Mouse (Mus musculus): ENCODE data around the gene Pdzrn4. TPM values are rescaled to one million over a fixed set of nuclear protein-coding genes. Genes with fewer than 3 reads are reported as not detected.

Gene Pdzrn4
- polyA plus RNA-seq, 2 experiments, result 1.4 to 1.9 TPM

DNA sequence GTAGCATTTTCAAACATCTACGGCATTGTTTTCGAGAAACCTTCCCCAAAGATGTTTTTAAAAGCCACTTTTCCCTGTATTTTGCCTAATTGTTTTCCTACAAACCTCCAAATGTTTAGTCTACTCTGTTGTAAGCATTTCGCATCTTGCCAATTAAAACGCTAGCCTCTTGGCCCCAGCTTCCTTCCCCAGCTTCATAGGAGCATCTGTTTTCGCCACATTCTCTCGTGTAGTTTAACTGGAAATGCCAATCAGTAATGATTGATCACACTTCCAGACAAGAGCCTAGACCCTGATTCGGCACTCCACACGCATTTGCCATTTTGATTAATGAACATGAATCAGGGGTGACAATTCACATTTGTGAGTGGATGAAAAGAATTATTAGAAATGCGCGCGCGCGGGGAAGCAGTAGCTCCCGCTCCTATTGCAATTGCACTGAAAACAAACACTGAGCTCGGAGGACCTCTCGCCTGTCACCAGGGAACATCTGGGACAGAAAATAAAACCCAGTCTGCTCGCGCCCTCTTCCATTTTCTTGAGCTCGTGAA, 45.0 kb downstream of the Pdzrn4 start:
- H3K4me2 ChIP-seq (replicated peaks; ENCODE audit: low read depth, low read length, severe bottlenecking), result peak overlapping the region; percentile 30; the same call in 1 of the 2 replicates
- DNase-seq (ENCODE audit: low spot score) (no peak), ATAC-seq (ENCODE audit: low FRiP score, low read depth) (no peak)

DNA sequence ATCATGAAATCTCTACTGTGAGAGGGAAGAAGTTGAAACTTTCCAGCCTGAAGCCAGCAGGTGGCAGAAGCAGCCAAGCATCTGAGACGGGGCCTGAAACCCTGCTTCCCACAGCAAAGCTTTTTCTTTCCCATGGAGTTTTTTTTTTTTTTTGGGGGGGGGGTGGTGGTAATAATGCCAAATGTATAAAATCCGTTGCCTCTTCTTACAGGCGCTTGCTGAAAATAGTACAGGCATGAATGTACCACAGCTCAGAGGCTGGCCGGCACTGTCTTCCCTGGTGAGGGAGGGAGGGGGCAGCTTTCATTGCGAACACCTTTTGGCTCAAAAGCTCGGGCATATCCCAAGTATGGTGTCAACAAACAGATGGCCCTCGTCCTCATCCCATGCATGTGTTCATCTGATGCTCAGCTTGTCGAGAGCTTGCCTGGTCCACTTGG, 51.0 kb downstream of the Pdzrn4 start:
- Histone ChIP-seq H3K4me2 (replicated peaks; ENCODE audit: low read depth, low read length, severe bottlenecking) (no peak overlapping the region), H3K9ac (ENCODE audit: low read depth, low read length, severe bottlenecking) (no peak overlapping the region), H3K27me3 (ENCODE audit: control insufficient read depth, insufficient read depth, low read length) (no peaks in the 10 kb centered on the region), H3K9me3 (ENCODE audit: control insufficient read depth, low read length) (no peaks in the 10 kb centered on the region), H3K4me1 (ENCODE audit: control insufficient read depth, insufficient read depth, low read length) (no peaks in the 10 kb centered on the region), H3K4me3 (replicated peaks; ENCODE audit: low read length) (no peak overlapping the region), H3K27ac (replicated peaks; ENCODE audit: low read depth, low read length) (no peak overlapping the region), H3K36me3 (ENCODE audit: control insufficient read depth, insufficient read depth, low read length) (no peaks in the 10 kb centered on the region)
- TF ChIP-seq POLR2A (IDR thresholded peaks at IDR 0.05; ENCODE audit: borderline replicate concordance, extremely low read depth, insufficient read depth, insufficient read length), result no peak
- no peak for ATAC-seq (ENCODE audit: low FRiP score, low read depth)
- WGBS, result 27% methylated on average over 8 of the region's 8 CpGs
- DNase-seq (ENCODE audit: low spot score), result peak; percentile 44

More for the DNA sequence above, 45.0 kb downstream of the Pdzrn4 start:
- no peaks in the 10 kb centered on the region for H3K9me3 ChIP-seq (ENCODE audit: control insufficient read depth, low read length)
- H3K4me1 ChIP-seq (ENCODE audit: control insufficient read depth, insufficient read depth, low read length), result no peaks in the 10 kb centered on the region
- WGBS, result 38% methylated on average over 19 of the region's 19 CpGs
- H3K4me3 ChIP-seq (replicated peaks; ENCODE audit: low read length), result no peak overlapping the region
- TF ChIP-seq POLR2A (IDR thresholded peaks at IDR 0.05; ENCODE audit: borderline replicate concordance, extremely low read depth, insufficient read depth, insufficient read length), result no peak
- no peak overlapping the region for H3K27ac ChIP-seq (replicated peaks; ENCODE audit: low read depth, low read length)
- no peak overlapping the region for H3K9ac ChIP-seq (ENCODE audit: low read depth, low read length, severe bottlenecking)
- H3K36me3 ChIP-seq (ENCODE audit: control insufficient read depth, insufficient read depth, low read length), result no peaks in the 10 kb centered on the region
- no peaks in the 10 kb centered on the region for H3K27me3 ChIP-seq (ENCODE audit: control insufficient read depth, insufficient read depth, low read length)

DNA sequence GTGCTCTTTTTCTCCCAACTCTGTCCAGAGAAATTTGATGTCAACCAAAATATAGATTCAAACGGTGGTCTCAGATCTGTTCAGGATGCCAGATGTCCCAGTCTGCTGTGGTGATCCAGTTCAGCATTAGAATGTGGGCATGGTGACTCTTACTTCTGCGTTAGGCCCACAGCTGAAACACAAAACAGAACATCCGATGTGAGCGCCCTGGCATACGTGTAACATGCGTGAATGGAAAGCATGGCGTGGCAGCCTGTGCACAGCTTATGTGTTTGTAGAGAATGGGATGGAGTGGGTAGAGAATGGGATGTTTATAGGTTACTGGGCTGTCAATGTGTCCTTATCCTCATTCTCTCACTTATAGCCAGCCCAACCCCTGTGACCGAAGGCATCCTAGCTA, 52.4 kb downstream of the Pdzrn4 start:
- ATAC-seq (ENCODE audit: low FRiP score, low read depth), result no peak
- TF ChIP-seq POLR2A (IDR thresholded peaks at IDR 0.05; ENCODE audit: borderline replicate concordance, extremely low read depth, insufficient read depth, insufficient read length), result no peak
- H3K4me2 ChIP-seq (replicated peaks; ENCODE audit: low read depth, low read length, severe bottlenecking), result no peak overlapping the region
- no peak overlapping the region for H3K9ac ChIP-seq (ENCODE audit: low read depth, low read length, severe bottlenecking)
- H3K4me3 ChIP-seq (replicated peaks; ENCODE audit: low read length), result no peak overlapping the region
- H3K27ac ChIP-seq (replicated peaks; ENCODE audit: low read depth, low read length), result no peak overlapping the region
- no peaks in the 10 kb centered on the region for H3K27me3 ChIP-seq (ENCODE audit: control insufficient read depth, insufficient read depth, low read length)
- no peaks in the 10 kb centered on the region for H3K36me3 ChIP-seq (ENCODE audit: control insufficient read depth, insufficient read depth, low read length)
- H3K9me3 ChIP-seq (ENCODE audit: control insufficient read depth, low read length), result no peaks in the 10 kb centered on the region
- DNase-seq (ENCODE audit: low spot score), result no peak
- WGBS, result 90% methylated on average over 8 of the region's 8 CpGs
- no peaks in the 10 kb centered on the region for H3K4me1 ChIP-seq (ENCODE audit: control insufficient read depth, insufficient read depth, low read length)

DNA sequence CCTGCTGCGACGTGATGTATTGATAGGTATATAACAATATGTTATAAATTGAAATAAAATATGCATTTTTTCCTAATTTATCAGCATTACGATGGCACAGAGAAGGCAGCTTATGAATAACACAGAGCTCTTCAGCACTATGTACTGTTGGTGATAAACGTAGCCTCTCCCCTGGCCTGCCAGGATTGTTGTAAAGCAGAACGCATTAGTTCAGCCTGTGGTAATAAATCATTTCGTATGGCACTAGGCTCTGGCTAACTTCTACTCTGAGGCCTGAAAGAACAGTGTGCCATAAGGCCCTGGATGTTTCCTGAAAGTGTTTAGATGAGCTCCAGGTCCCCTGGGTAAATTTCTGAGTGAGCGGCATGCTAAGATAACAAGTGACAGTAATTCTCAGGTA, 55.9 kb downstream of the Pdzrn4 start:
- no peak for DNase-seq (ENCODE audit: low spot score)
- H3K27me3 ChIP-seq (ENCODE audit: control insufficient read depth, insufficient read depth, low read length), result no peaks in the 10 kb centered on the region
- WGBS, result 57% methylated on average over 7 of the region's 7 CpGs
- no peak overlapping the region for H3K27ac ChIP-seq (replicated peaks; ENCODE audit: low read depth, low read length)
- no peaks in the 10 kb centered on the region for H3K4me1 ChIP-seq (ENCODE audit: control insufficient read depth, insufficient read depth, low read length)
- no peak overlapping the region for H3K4me2 ChIP-seq (replicated peaks; ENCODE audit: low read depth, low read length, severe bottlenecking)
- no peak overlapping the region for H3K9ac ChIP-seq (ENCODE audit: low read depth, low read length, severe bottlenecking)
- TF ChIP-seq POLR2A (IDR thresholded peaks at IDR 0.05; ENCODE audit: borderline replicate concordance, extremely low read depth, insufficient read depth, insufficient read length), result no peak
- H3K4me3 ChIP-seq (replicated peaks; ENCODE audit: low read length), result no peak overlapping the region
- no peak for ATAC-seq (ENCODE audit: low FRiP score, low read depth)
- no peaks in the 10 kb centered on the region for H3K36me3 ChIP-seq (ENCODE audit: control insufficient read depth, insufficient read depth, low read length)
- no peaks in the 10 kb centered on the region for H3K9me3 ChIP-seq (ENCODE audit: control insufficient read depth, low read length)

GRCm38 (mm10) chr15:92482198-92482597, 85.5 kb downstream of the Pdzrn4 start:
- H3K27me3 ChIP-seq (ENCODE audit: control insufficient read depth, insufficient read depth, low read length), result no peaks in the 10 kb centered on the region

More at GRCm38 (mm10) chr15:92482198-92482597, 85.5 kb downstream of the Pdzrn4 start:
- Histone ChIP-seq H3K27ac (replicated peaks; ENCODE audit: low read depth, low read length) (no peak overlapping the region), H3K4me2 (replicated peaks; ENCODE audit: low read depth, low read length, severe bottlenecking) (no peak overlapping the region), H3K4me1 (ENCODE audit: control insufficient read depth, insufficient read depth, low read length) (no peaks in the 10 kb centered on the region), H3K4me3 (replicated peaks; ENCODE audit: low read length) (no peak overlapping the region), H3K9ac (ENCODE audit: low read depth, low read length, severe bottlenecking) (no peak overlapping the region), H3K36me3 (ENCODE audit: control insufficient read depth, insufficient read depth, low read length) (no peaks in the 10 kb centered on the region), H3K9me3 (ENCODE audit: control insufficient read depth, low read length) (no peaks in the 10 kb centered on the region)
- 76% methylated on average over 6 of the region's 6 CpGs for WGBS
- ATAC-seq (ENCODE audit: low FRiP score, low read depth) (no peak), DNase-seq (ENCODE audit: low spot score) (no peak)
- TF ChIP-seq POLR2A (IDR thresholded peaks at IDR 0.05; ENCODE audit: borderline replicate concordance, extremely low read depth, insufficient read depth, insufficient read length), result no peak
